Mouse (Mus musculus): ENCODE results near the gene Snai1. TPM values are rescaled to one million over a fixed set of nuclear protein-coding genes. Genes with fewer than 3 reads are reported as not detected.

Snai1 gene
- total RNA-seq, 2 experiments from 2014 or later = 0.40 TPM

GRCm38 (mm10) chr2:167548961-167549360 lies 11.0 kb downstream of the Snai1 start:
- no peak for ATAC-seq (ENCODE audit: poor library complexity, severe bottlenecking)

DNA sequence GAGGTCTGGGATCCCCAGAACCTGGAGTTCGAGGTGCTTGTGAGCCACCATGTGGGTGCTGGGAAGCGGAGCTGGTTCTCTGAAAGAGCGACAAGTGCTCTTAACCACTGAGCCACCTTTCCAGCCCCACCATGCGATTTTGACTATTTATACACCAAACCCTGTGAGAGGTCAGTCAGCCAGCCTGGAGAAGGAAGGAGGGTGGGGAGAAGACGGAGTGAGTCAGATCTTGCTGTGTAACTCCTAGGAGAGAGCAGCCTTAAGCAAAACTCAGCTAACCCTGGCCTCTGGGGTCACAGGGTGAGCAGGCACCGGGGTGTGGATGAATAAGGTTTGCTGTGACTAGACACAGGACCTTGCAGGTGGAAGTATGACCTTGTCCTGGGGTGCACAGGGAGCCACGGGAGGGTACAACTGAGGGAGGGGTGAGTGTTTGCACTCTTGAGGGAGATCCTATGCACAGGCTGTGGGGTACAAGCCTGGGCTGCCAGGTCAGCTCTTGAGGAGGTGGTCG lies 12.4 kb downstream of the Snai1 start:
- no peak for ATAC-seq (ENCODE audit: poor library complexity, severe bottlenecking)

DNA sequence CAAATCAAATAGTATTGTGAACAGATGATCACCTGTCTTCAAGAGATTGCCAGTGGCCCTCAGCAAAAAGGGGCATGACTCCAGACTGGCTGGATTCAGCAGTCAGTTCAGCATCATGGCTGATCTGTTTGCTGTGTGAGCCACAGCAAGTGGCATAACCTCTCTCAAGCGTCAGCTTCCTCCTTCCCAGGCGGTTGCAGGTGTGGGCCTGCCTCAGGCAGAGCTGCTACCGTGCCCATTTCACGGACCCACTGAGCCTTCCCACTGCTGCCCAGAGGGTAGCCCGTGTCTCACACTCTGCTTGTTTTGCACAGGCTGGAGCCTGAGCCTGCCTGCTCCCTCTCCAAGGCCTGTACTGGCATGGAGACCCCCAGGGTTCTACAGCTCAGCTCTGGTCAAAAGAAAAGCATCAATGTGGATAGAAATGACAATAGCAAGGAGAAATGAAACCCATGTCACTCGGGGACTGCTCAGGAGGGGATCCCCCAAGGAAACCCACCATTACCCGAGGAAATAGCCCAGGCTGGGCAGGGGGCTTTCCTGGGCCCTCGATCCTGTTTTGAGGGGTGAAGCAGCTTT lies 13.4 kb downstream of the Snai1 start:
- ATAC-seq (ENCODE audit: poor library complexity, severe bottlenecking) = no peak

DNA sequence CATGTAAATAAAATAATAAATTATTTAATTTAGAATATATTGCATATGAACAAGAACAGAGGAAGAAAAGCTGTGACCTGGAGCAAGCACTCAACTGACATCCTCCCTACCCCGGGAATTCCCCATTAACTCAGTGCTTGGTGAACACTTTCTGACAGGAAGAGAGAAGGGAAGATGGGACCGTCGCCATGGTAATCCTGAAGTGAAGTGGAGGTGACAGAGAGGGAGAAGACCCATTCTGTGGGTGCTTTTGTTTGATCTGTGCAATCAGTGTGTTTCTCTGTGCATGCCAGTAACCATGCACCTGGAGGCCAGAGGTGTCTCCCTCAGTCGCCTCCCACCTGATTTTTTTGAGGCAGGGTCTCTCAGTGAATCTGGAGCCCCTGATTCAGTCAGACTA lies 14.3 kb downstream of the Snai1 start:
- ATAC-seq (ENCODE audit: poor library complexity, severe bottlenecking) = no peak

DNA sequence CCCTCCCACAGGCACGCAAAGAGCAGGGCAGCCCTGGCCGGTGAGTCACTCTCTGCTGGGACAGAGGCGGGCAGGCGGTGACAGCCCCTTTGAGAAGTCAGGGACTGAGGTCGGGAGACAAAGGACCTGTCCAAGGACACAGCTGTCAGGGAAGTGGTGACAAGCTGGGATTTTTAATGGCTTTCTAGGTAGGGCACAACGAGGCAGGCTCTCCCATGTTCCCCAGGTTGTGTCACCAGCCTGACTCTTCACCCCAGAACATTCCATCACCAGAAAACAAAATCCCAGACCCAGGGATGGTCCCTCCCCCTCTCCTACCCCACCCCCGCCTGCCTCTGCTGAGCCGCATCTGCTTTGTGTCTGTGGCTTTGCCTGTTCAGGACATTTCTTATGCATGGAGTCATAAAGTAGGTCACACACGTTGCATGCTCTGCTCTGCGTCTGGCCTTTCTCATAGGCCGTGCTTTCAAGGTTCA lies 15.0 kb downstream of the Snai1 start:
- no peak for ATAC-seq (ENCODE audit: poor library complexity, severe bottlenecking)

DNA sequence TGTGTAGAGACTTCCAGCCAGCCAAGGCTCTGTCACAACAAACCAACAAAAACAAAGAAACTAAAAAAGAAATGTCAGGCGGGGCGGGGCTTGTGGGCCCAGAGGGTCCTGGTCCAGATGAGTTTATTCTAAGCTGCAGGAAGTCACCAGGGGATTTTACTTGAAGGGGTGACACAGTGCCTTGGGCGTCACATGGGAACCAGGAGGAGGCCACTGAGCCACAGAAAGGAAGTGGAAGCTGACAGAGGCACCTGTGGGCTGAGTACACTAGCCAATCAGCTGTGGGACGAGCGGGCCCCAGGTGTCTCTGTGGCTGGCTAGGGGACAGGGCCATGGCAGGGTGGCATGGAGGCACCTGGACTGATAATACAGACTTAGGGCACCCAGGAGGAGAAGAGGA lies 17.8 kb downstream of the Snai1 start:
- ATAC-seq (ENCODE audit: poor library complexity, severe bottlenecking) = no peak

DNA sequence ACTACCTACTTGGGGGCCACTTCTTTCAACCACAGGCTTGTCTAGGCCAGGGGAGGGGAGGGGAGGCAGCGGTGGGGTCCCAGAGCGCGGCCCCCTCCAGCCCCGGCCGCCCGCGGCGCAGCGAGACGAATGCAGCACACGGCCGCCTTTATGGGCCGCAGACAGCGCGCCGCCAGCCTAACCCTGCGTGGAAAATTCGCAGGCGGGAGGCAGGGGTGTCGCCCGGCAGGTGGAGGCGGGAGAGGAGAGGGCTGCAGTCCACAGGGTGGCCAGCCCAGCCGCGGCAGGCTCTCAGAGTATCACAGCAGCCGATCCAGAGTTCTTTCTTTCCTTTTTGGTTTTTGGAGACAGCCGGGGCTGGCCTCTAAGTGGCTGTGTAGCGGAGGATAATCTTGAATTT lies 21.4 kb downstream of the Snai1 start:
- ATAC-seq (ENCODE audit: poor library complexity, severe bottlenecking) = no peak

GRCm38 (mm10) chr2:167562101-167562500 lies 24.1 kb downstream of the Snai1 start:
- no peak for ATAC-seq (ENCODE audit: poor library complexity, severe bottlenecking)

DNA sequence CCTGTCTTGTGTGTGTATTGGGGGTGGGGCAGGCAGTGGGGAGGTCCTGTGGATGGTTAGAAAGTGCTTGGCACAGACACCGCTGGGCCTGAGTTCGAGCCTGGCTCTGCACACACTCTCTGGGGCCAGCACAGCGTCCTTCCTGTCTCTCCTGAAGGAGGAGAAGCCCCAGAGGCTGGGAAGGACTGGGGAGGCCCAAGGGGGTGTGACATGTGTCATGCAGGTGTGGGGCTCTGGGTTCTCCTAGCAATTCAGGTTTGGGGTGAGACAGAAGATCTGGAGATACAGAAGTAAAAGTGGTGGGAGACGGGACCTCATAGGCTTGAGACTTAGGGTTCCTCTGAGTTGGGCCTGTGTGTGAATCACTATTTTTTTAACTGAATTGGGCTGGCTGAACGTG lies 25.0 kb downstream of the Snai1 start:
- no peak for ATAC-seq (ENCODE audit: poor library complexity, severe bottlenecking)

GRCm38 (mm10) chr2:167563703-167564102 lies 25.7 kb downstream of the Snai1 start:
- no peak for ATAC-seq (ENCODE audit: poor library complexity, severe bottlenecking)

DNA sequence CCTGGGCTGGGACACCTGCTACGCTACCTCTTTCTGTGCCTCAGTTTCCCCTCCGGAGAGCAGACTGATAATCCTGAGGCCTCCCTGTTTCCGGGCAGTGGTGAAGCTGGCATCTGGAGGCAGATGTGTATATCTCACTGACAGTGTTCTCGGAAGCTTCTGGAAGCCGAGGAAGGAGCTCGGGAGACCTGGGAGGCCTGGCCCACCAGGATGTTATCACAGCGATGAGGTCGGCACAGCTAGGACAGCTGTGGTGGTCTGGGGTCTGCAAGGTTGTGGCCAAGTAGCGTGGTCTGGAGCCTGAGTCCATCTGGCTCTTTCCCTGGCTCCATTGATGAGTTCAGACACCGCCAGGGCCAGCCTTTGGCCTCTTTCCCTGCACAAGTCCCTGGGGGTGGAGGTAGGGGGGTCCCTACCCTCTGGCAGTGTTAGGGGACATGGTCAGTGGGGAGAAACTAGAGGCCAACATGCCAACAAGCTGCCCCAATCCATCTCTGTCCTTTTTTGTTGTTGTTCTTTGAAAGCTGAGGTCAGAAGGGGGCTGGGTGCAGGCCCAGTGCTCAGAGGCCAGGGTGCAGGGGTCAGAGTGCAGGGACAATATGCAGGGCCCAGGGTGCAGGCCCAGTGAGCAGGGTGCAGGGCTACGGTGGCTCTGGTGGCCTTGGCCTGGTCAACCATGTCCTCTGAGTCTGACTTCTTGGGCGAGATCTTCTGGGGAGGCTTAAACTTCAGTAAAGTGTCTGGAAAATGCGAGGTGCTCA lies 26.7 kb downstream of the Snai1 start:
- ATAC-seq (ENCODE audit: poor library complexity, severe bottlenecking) = no peak

GRCm38 (mm10) chr2:167565312-167565656 lies 27.3 kb downstream of the Snai1 start:
- ATAC-seq (ENCODE audit: poor library complexity, severe bottlenecking) = no peak

DNA sequence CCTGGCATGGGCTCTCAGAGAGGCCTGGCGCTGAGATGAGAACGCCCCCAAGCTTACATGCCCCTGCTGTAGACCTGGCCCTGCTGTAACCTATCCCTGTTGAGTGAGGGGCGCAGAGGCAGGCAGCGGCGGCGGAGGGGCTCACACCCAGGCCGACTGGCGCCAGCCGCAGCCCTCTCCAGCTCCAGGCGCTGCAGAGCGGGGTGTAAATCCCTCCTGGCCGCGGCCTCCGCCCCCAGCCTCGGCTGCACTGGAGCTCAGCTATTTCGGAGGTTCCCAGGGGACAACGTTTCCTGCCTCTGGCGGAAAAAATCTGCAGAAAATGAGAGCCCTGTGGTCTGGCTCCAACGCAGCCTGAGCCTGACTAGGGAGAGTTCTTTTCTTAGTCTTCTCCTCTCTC lies 27.7 kb downstream of the Snai1 start:
- no peak for ATAC-seq (ENCODE audit: poor library complexity, severe bottlenecking)

DNA sequence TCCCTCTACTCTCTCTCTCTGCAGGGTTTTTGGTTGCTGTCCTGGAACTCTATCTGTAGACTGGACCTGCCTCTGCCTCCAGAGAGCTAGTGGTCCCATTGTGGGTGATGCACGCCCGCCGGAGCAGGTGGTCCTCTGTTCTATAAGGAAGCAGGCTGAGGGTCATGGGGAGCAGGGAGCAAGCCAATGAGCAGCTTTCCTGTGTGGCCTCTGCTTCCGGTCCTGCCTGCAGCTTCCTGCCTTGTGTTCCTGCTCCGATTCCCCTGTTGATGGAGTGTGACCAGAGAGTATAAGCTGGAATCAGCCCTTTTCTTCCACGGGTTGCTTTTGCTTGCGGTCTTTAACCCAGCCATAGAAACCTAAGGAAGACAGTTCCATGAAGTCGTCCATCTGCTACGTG lies 30.1 kb downstream of the Snai1 start:
- ATAC-seq (ENCODE audit: poor library complexity, severe bottlenecking) = no peak

- peak; percentile 66 for ATAC-seq (ENCODE audit: poor library complexity, severe bottlenecking)
Measured at GRCm38 (mm10) chr2:167569934-167570651, 32.1 kb downstream of the Snai1 start.

- no peak for ATAC-seq (ENCODE audit: poor library complexity, severe bottlenecking)
Measured at GRCm38 (mm10) chr2:167570815-167571214, 32.8 kb downstream of the Snai1 start.

DNA sequence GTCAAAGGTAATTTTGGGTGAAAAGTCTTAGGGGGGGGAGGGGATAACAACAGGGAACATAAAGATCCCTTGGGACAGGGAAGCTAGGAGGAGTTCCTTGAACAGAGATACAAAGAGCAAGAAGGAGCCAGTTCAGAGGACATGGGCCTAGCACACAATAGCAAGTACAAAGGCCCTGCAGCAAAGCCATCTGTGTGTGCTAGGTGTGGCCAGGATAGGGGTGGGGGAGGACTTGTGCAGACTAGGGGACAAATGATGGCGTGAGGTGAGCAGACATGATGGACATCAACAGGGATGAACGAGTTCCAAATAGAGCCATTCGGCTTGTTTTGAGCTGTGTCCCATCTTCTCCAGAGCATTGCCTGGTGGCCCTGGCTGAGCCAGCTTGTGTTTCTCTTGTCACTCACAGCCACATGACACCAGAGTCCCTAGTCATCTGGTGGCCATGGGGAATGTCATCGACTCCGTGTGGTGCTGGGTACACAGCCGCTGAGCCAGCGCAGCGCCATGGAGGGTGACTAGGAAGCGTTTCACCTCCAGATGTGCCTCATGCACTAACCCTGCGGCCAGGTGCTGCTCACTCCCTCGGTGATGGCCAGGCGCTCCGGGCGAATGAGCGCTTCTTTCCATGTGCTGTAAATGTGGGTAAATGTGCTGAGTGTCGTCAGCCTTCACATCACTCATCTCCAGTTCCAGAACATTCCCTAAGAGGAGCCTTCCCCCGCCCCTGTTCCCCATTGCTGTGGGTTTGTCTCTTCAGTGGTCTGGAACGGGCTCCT lies 33.6 kb downstream of the Snai1 start:
- no peak for ATAC-seq (ENCODE audit: poor library complexity, severe bottlenecking)

DNA sequence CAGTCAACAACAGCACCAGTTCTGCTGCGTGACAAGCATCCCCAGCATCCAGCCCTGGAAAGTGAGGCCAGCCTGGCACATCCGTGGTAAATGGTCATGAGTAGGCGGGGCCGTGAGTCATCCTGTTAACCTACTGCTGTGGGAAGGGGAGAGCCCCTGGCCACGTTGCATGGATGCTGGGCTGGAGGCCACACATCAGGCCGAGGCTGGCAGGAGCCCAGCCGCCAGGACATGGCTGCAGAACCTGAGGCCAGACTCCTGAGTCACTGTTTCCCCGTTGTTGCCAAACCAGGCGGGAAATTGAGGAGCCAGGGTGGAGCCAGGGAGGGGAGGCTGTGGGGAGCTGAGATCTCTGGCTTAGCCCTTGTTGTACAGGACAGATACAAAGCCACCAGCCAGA lies 36.8 kb downstream of the Snai1 start:
- no peak for ATAC-seq (ENCODE audit: poor library complexity, severe bottlenecking)

- no peak for ATAC-seq (ENCODE audit: poor library complexity, severe bottlenecking)
Measured at GRCm38 (mm10) chr2:167575581-167575980, 37.6 kb downstream of the Snai1 start.

- ATAC-seq (ENCODE audit: poor library complexity, severe bottlenecking) = no peak
Measured at GRCm38 (mm10) chr2:167576121-167576620, 38.2 kb downstream of the Snai1 start.

Measured in megakaryocyte, adult 5-6 weeks (primary cell).